Mouse (Mus musculus) forebrain, embryonic 12.5 days (tissue): Measurements from ENCODE around the gene Rpap3. TPM values are rescaled to one million over a fixed set of nuclear protein-coding genes. Genes with fewer than 3 reads are reported as not detected.

Source experiments
- ATAC-seq: fragments of 200-750 bp; cut with Nextera tagmentation; 2 replicates; pipeline ENCODE4 v1.8.0; 2017; ENCODE audit warnings: moderate TSS enrichment; ENCODE audit not compliant: low FRiP score
- H3K27ac ChIP-seq: fragments of 300-500 bp; sonication (generic); 2 replicates; pipeline ENCODE4 v1.5.1; 2016; ENCODE audit warnings: mild to moderate bottlenecking
- H3K27me3 ChIP-seq: fragments of 300-500 bp; sonication (generic); 2 replicates; pipeline ENCODE4 v1.6.1; 2016; ENCODE audit warnings: mild to moderate bottlenecking
- H3K36me3 ChIP-seq: fragments of 300-500 bp; sonication (generic); replicated peaks from 2 replicates; pipeline ENCODE4 v1.6.1; 2016; ENCODE audit warnings: mild to moderate bottlenecking
- H3K4me1 ChIP-seq: fragments of 300-500 bp; sonication (generic); 2 replicates; pipeline ENCODE4 v1.6.1; 2016
- H3K4me2 ChIP-seq: fragments of 300-500 bp; sonication (generic); 2 replicates; pipeline ENCODE4 v1.6.1; 2016; ENCODE audit warnings: mild to moderate bottlenecking, moderate library complexity
- H3K4me3 ChIP-seq: fragments of 300-500 bp; sonication (generic); replicated peaks from 2 replicates; pipeline ENCODE4 v1.5.1; 2016; ENCODE audit warnings: mild to moderate bottlenecking
- H3K9ac ChIP-seq: fragments of 300-500 bp; sonication (generic); 2 replicates; pipeline ENCODE4 v1.6.1; 2016; ENCODE audit warnings: mild to moderate bottlenecking
- H3K9me3 ChIP-seq: fragments of 300-500 bp; sonication (generic); 2 replicates; pipeline ENCODE4 v1.6.1; 2016
- WGBS: fragments of 180-500 bp; shearing (Covaris S2); methylation state at CpG from one replicate; pipeline ENCODE4 v1.1.7; 2016; 5-methylcytosine and 5-hydroxymethylcytosine counted together
- polyA plus RNA-seq: library from polyadenylated mRNA; unstranded; fragments of >200 nt; fragmentation: Nextera tagmentation; extraction: Ambion mirVana; gene quantifications from 2 replicates; pipeline ENCODE4 v1.2.1, GENCODE M21; 2016

Rpap3 gene
- polyA plus RNA-seq, 1 experiment from 2014 or later: 42.6 TPM

- H3K9me3 ChIP-seq: no peaks in the 10 kb centered on the region
- no peak overlapping the region for H3K4me3 ChIP-seq
- peaks cover 27% of the 10 kb centered on the region for H3K4me1 ChIP-seq
- WGBS: 86% methylated on average over 10 of the region's 10 CpGs
- no peaks in the 10 kb centered on the region for H3K36me3 ChIP-seq
- H3K27ac ChIP-seq: no peak overlapping the region
- no peaks in the 10 kb centered on the region for H3K27me3 ChIP-seq
- no peak overlapping the region for H3K9ac ChIP-seq
- no peak for ATAC-seq
- H3K4me2 ChIP-seq: no peak overlapping the region
Measured at GRCm38 (mm10) chr15:97745331-97745730, 39.7 kb upstream of the Rpap3 start.

- Histone ChIP-seq H3K9ac (no peak overlapping the region), H3K27me3 (no peaks in the 10 kb centered on the region), H3K4me1 (peaks cover 23% of the 10 kb centered on the region), H3K9me3 (no peaks in the 10 kb centered on the region), H3K4me3 (no peak overlapping the region), H3K27ac (0 out of 2 replicates have a peak overlapping the region, but pooled peaks have one; percentile 25), H3K36me3 (no peaks in the 10 kb centered on the region), H3K4me2 (no peak overlapping the region)
- no peak for ATAC-seq
- WGBS: 77% methylated on average over 10 of the region's 10 CpGs
Measured at GRCm38 (mm10) chr15:97744930-97745329, 39.3 kb upstream of the Rpap3 start.

DNA sequence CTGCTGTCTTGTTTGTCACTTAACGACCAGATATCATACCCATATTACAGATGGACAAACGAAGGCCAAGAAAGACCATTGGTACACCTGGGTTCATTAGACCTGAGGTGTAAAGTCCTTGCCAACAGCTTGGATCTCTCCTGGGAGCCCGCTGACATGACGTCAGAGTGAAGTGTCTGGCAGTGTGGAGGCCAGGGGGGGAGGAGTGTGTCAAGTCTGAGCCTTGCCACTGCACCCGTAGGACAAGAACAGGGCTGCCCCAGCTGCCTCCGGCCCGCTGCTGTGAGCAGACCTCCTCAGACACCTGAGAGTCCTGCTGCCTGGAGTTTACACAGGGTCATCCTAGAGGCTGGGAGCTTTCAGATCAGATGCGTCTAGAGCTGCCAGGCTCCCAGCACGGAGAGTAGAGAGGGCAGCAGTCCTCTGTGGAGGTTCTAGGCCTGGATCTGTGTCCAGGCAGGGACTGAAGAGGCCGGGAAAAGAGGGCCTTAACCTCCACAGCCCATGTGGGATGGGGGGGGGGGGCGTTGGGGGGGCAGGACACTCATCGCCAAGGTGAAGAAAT lies 38.4 kb upstream of the Rpap3 start:
- 75% methylated on average over 11 of the region's 12 CpGs for WGBS
- Histone ChIP-seq H3K9me3 (no peaks in the 10 kb centered on the region), H3K4me3 (no peak overlapping the region), H3K27me3 (no peaks in the 10 kb centered on the region), H3K4me1 (peaks cover 23% of the 10 kb centered on the region), H3K9ac (no peak overlapping the region), H3K27ac (no peak overlapping the region; the same call in 1 of the 2 replicates), H3K4me2 (no peak overlapping the region), H3K36me3 (no peaks in the 10 kb centered on the region)
- no peak for ATAC-seq

DNA sequence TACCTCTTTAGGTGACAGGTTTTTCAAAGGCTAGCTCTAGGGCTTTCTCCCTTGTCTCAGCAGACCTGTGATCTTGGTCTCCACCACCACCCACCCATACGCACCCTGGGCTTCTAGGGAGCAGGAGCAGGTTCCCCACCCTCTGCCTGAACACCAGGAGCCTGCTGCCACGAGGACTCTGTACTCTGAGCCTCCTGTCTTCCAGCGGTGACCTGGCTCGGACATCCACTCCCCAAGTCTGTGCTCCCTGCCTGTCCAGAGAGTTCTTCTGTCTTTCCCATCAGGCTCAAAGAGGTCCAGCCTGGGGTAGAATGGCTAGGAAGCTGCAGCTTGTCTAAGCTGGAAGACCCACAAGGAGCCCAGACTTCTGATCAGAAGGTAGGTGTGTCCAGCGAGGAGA lies 37.6 kb upstream of the Rpap3 start:
- H3K27me3 ChIP-seq: no peaks in the 10 kb centered on the region
- WGBS: 87% methylated on average over 5 of the region's 5 CpGs
- peaks cover 18% of the 10 kb centered on the region for H3K4me1 ChIP-seq
- H3K4me3 ChIP-seq: no peak overlapping the region
- no peak for ATAC-seq
- no peak overlapping the region for H3K4me2 ChIP-seq
- no peak overlapping the region for H3K9ac ChIP-seq
- H3K9me3 ChIP-seq: no peaks in the 10 kb centered on the region
- H3K27ac ChIP-seq: no peak overlapping the region
- no peaks in the 10 kb centered on the region for H3K36me3 ChIP-seq

GRCm38 (mm10) chr15:97742600-97742999 lies 37.0 kb upstream of the Rpap3 start:
- H3K9ac ChIP-seq: no peak overlapping the region
- no peak overlapping the region for H3K4me3 ChIP-seq
- peaks cover 14% of the 10 kb centered on the region for H3K4me1 ChIP-seq
- H3K4me2 ChIP-seq: no peak overlapping the region
- no peaks in the 10 kb centered on the region for H3K36me3 ChIP-seq
- no peaks in the 10 kb centered on the region for H3K9me3 ChIP-seq
- WGBS: 61% methylated on average over 4 of the region's 4 CpGs
- no peak for ATAC-seq
- no peaks in the 10 kb centered on the region for H3K27me3 ChIP-seq
- no peak overlapping the region for H3K27ac ChIP-seq

GRCm38 (mm10) chr15:97742074-97742473 lies 36.4 kb upstream of the Rpap3 start:
- no peaks in the 10 kb centered on the region for H3K27me3 ChIP-seq

GRCm38 (mm10) chr15:97741662-97742061 lies 36.0 kb upstream of the Rpap3 start:
- 82% methylated on average over 12 of the region's 12 CpGs for WGBS
- no peak overlapping the region; the same call in 1 of the 2 replicates for H3K27ac ChIP-seq

More at GRCm38 (mm10) chr15:97742074-97742473, 36.4 kb upstream of the Rpap3 start:
- ATAC-seq: no peak
- H3K9me3 ChIP-seq: no peaks in the 10 kb centered on the region
- H3K4me1 ChIP-seq: peaks cover 14% of the 10 kb centered on the region
- no peak overlapping the region for H3K9ac ChIP-seq
- H3K27ac ChIP-seq: no peak overlapping the region
- no peak overlapping the region for H3K4me2 ChIP-seq
- no peak overlapping the region for H3K4me3 ChIP-seq
- WGBS: 67% methylated on average over 7 of the region's 7 CpGs
- no peaks in the 10 kb centered on the region for H3K36me3 ChIP-seq

DNA sequence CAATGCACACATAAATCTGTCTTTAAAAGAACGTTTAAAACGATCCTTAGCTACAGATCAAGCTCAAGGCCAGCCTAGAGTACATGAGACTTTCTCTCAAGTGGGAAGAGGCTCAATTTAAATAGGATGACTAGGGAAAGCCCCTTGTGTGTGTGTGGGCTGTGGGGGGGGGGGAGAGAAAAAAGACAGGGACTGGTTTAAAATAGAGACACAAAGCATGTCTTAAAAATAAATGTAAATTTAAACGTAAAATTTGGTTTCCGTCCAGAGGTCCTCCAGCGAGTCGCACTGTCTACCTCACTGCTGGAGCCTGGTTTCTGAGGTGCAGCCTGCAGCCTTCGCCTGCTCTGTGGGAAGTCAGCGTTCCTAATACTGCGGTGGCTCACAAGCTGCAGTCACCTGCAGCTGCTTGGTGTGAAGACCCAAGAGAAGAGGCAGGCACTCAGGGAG lies 34.7 kb upstream of the Rpap3 start:
- no peak overlapping the region for H3K27ac ChIP-seq
- 87% methylated on average over 9 of the region's 9 CpGs for WGBS
- ATAC-seq: no peak

More at GRCm38 (mm10) chr15:97741662-97742061, 36.0 kb upstream of the Rpap3 start:
- Histone ChIP-seq H3K27me3 (no peaks in the 10 kb centered on the region), H3K4me1 (peaks cover 14% of the 10 kb centered on the region), H3K4me2 (no peak overlapping the region), H3K4me3 (no peak overlapping the region), H3K9me3 (no peaks in the 10 kb centered on the region), H3K9ac (no peak overlapping the region), H3K36me3 (no peaks in the 10 kb centered on the region)
- no peak for ATAC-seq

GRCm38 (mm10) chr15:97738923-97739322 lies 33.3 kb upstream of the Rpap3 start:
- ATAC-seq: no peak
- 93% methylated on average over 7 of the region's 7 CpGs for WGBS
- H3K4me2 ChIP-seq: no peak overlapping the region
- no peak overlapping the region for H3K9ac ChIP-seq
- H3K4me3 ChIP-seq: no peak overlapping the region
- no peaks in the 10 kb centered on the region for H3K36me3 ChIP-seq
- no peaks in the 10 kb centered on the region for H3K27me3 ChIP-seq
- H3K27ac ChIP-seq: no peak overlapping the region
- H3K4me1 ChIP-seq: 0 out of 2 replicates have a peak, but pooled peaks cover 8% of the 10 kb centered on the region
- H3K9me3 ChIP-seq: no peaks in the 10 kb centered on the region

More for the DNA sequence above, 34.7 kb upstream of the Rpap3 start:
- Histone ChIP-seq H3K4me2 (no peak overlapping the region), H3K9me3 (no peaks in the 10 kb centered on the region), H3K4me1 (peaks cover 14% of the 10 kb centered on the region), H3K9ac (no peak overlapping the region), H3K4me3 (no peak overlapping the region), H3K27me3 (no peaks in the 10 kb centered on the region), H3K36me3 (no peaks in the 10 kb centered on the region)

GRCm38 (mm10) chr15:97731988-97732387 lies 26.4 kb upstream of the Rpap3 start:
- H3K4me2 ChIP-seq: no peak overlapping the region
- H3K9ac ChIP-seq: no peak overlapping the region
- H3K36me3 ChIP-seq: no peaks in the 10 kb centered on the region
- no peaks in the 10 kb centered on the region for H3K4me1 ChIP-seq
- H3K9me3 ChIP-seq: no peaks in the 10 kb centered on the region
- H3K27ac ChIP-seq: no peak overlapping the region
- WGBS: 93% methylated on average over 11 of the region's 11 CpGs
- H3K27me3 ChIP-seq: no peaks in the 10 kb centered on the region; the same call in 1 of the 2 replicates
- H3K4me3 ChIP-seq: no peak overlapping the region
- no peak for ATAC-seq

DNA sequence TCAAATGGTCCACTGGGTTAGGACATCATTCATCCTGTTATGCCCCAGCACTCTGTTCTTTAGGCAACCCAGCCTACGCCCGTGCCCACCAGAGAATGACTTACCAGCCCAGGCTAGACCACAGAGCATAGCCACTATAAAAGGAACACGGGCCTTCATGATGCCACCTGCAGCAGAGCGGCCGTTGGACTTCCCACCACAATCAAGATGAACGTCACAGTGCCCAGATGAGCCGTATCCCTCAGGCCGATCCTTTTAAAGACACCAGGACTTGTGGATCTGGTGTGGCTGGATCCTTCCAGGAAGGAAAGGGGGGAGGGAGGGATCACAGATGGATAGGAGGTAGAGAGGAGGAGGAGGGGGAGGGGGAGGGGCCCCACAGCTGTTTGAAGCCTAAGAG lies 25.5 kb upstream of the Rpap3 start, which contains the start of gene Endou:
Gene Endou, minus strand, starts transcription at position 229 of the 400 bp plus-strand sequence.
- H3K27me3 ChIP-seq: no peaks in the 10 kb centered on the region; the same call in 1 of the 2 replicates
- H3K9me3 ChIP-seq: no peaks in the 10 kb centered on the region
- no peak within 1 kb of the TSS for H3K27ac ChIP-seq
- H3K9ac ChIP-seq: no peak within 1 kb of the TSS
- no peak for ATAC-seq
- H3K4me3 ChIP-seq: no peak within 1 kb of the TSS
- no peaks in the 10 kb centered on the region for H3K36me3 ChIP-seq
- H3K4me1 ChIP-seq: no peaks in the 10 kb centered on the region
- WGBS: 93% methylated on average over 8 of the region's 8 CpGs
- no peak within 1 kb of the TSS for H3K4me2 ChIP-seq

DNA sequence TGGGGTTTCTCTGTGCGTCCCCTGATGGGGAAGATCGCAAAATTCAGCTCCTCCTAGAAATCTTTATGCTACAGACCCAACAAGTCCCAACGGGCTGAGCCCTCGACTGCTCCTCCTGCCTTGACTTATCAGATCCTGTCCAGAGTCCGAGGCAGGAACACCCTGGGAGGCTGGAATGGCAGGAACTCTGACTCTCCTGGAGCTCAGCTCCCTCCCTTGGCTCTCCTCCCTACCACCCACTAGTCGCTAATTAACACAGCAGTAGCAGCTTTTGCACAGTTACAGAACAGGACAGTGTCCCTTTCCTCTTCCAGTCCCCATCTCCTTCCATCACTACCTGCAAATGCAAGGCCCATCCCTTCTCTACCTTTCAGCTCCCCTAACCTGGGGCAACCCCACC lies 24.7 kb upstream of the Rpap3 start:
- H3K27ac ChIP-seq: no peak overlapping the region
- H3K9me3 ChIP-seq: no peaks in the 10 kb centered on the region
- H3K27me3 ChIP-seq: no peaks in the 10 kb centered on the region; the same call in 1 of the 2 replicates
- ATAC-seq: no peak
- H3K4me1 ChIP-seq: no peaks in the 10 kb centered on the region
- no peaks in the 10 kb centered on the region for H3K36me3 ChIP-seq
- WGBS: 66% methylated on average over 6 of the region's 6 CpGs
- H3K4me3 ChIP-seq: no peak overlapping the region
- H3K9ac ChIP-seq: no peak overlapping the region
- H3K4me2 ChIP-seq: no peak overlapping the region

DNA sequence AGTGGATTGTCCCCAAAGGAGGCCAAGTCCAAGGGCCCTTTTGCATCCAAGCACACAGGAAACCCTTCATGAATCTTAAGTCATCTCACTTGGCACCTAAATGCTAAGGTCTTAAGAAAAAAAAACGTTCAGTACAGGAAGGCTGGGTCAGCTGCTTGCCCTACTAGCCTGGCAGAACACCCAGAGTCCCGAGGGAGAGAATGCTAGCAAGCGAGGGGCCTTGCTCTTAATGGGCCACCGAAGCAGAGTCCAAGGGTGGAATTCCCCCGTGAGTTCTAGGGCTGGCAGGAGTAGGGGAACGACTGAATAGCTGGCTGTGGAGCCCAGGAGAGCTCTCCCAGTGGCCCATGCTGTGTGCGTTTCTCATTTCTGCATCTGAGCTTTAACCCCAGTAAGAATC lies 23.2 kb upstream of the Rpap3 start:
- H3K4me3 ChIP-seq: no peak overlapping the region
- no peak overlapping the region for H3K4me2 ChIP-seq
- no peaks in the 10 kb centered on the region for H3K36me3 ChIP-seq
- no peak for ATAC-seq
- H3K9me3 ChIP-seq: no peaks in the 10 kb centered on the region
- H3K9ac ChIP-seq: no peak overlapping the region
- 72% methylated on average over 7 of the region's 7 CpGs for WGBS
- no peak overlapping the region for H3K27ac ChIP-seq
- no peaks in the 10 kb centered on the region; the same call in 1 of the 2 replicates for H3K27me3 ChIP-seq
- no peaks in the 10 kb centered on the region for H3K4me1 ChIP-seq
